Mouse (Mus musculus): ENCODE measurements at regions not wholly inside any gene's neighbourhood (a gene's known extent, or its start where the extent isn't known, plus 50 kb on each side); places are given as distances from the start of the nearest gene placed in this dataset.

GRCm38 (mm10) chr12:110214833-110215232 is 64.0 kb upstream of the Dio3 start:
- no peak for ATAC-seq (replicated peaks; ENCODE audit: insufficient number of reproducible peaks, low FRiP score, low TSS enrichment)
- Histone ChIP-seq H3K36me3 (ENCODE audit: control insufficient read depth, insufficient read depth, low read length) (no peaks in the 10 kb centered on the region), H3K27ac (ENCODE audit: low read depth, low read length) (no peak overlapping the region), H3K4me2 (no peak overlapping the region), H3K27me3 (ENCODE audit: control insufficient read depth, insufficient read depth, low read length) (no peaks in the 10 kb centered on the region), H3K4me3 (ENCODE audit: low read depth, low read length) (no peak overlapping the region), H3K4me1 (ENCODE audit: control insufficient read depth, insufficient read depth, low read length) (no peaks in the 10 kb centered on the region), H3K9me3 (replicated peaks; ENCODE audit: control insufficient read depth, low read length) (no peaks in the 10 kb centered on the region), H3K9ac (ENCODE audit: low read depth, low read length) (no peak overlapping the region)
- 40% methylated on average over 8 of the region's 8 CpGs for WGBS (ENCODE audit: insufficient replicate concordance)

- H3K4me2 ChIP-seq = no peak overlapping the region
- WGBS (ENCODE audit: insufficient replicate concordance) = 65% methylated on average over 6 of the region's 6 CpGs
Observed at GRCm38 (mm10) chr12:110215311-110215710, 63.6 kb upstream of the Dio3 start.

GRCm38 (mm10) chr12:110219750-110220149 is 59.1 kb upstream of the Dio3 start:
- no peak for ATAC-seq (replicated peaks; ENCODE audit: insufficient number of reproducible peaks, low FRiP score, low TSS enrichment)
- peaks cover 6% of the 10 kb centered on the region; the same call in 1 of the 2 replicates for H3K27me3 ChIP-seq (ENCODE audit: control insufficient read depth, insufficient read depth, low read length)
- H3K4me3 ChIP-seq (ENCODE audit: low read depth, low read length) = no peak overlapping the region
- H3K27ac ChIP-seq (ENCODE audit: low read depth, low read length) = no peak overlapping the region
- 78% methylated on average over 8 of the region's 8 CpGs for WGBS (ENCODE audit: insufficient replicate concordance)
- no peaks in the 10 kb centered on the region for H3K9me3 ChIP-seq (replicated peaks; ENCODE audit: control insufficient read depth, low read length)
- no peak overlapping the region for H3K4me2 ChIP-seq
- H3K36me3 ChIP-seq (ENCODE audit: control insufficient read depth, insufficient read depth, low read length) = no peaks in the 10 kb centered on the region
- no peak overlapping the region for H3K9ac ChIP-seq (ENCODE audit: low read depth, low read length)
- no peaks in the 10 kb centered on the region for H3K4me1 ChIP-seq (ENCODE audit: control insufficient read depth, insufficient read depth, low read length)

More at GRCm38 (mm10) chr12:110215311-110215710, 63.6 kb upstream of the Dio3 start:
- no peaks in the 10 kb centered on the region for H3K9me3 ChIP-seq (replicated peaks; ENCODE audit: control insufficient read depth, low read length)
- no peak overlapping the region for H3K27ac ChIP-seq (ENCODE audit: low read depth, low read length)
- ATAC-seq (replicated peaks; ENCODE audit: insufficient number of reproducible peaks, low FRiP score, low TSS enrichment) = 0 out of 2 replicates have a peak, but pooled peaks have one; percentile 31
- H3K27me3 ChIP-seq (ENCODE audit: control insufficient read depth, insufficient read depth, low read length) = no peaks in the 10 kb centered on the region
- no peaks in the 10 kb centered on the region for H3K36me3 ChIP-seq (ENCODE audit: control insufficient read depth, insufficient read depth, low read length)
- H3K4me1 ChIP-seq (ENCODE audit: control insufficient read depth, insufficient read depth, low read length) = no peaks in the 10 kb centered on the region
- no peak overlapping the region for H3K4me3 ChIP-seq (ENCODE audit: low read depth, low read length)
- no peak overlapping the region for H3K9ac ChIP-seq (ENCODE audit: low read depth, low read length)

GRCm38 (mm10) chr12:110220516-110220915 is 58.4 kb upstream of the Dio3 start:
- ATAC-seq (replicated peaks; ENCODE audit: insufficient number of reproducible peaks, low FRiP score, low TSS enrichment) = no peak
- peaks cover 6% of the 10 kb centered on the region; the same call in 1 of the 2 replicates for H3K27me3 ChIP-seq (ENCODE audit: control insufficient read depth, insufficient read depth, low read length)
- no peak overlapping the region for H3K4me2 ChIP-seq
- no peak overlapping the region for H3K27ac ChIP-seq (ENCODE audit: low read depth, low read length)
- no peak overlapping the region for H3K9ac ChIP-seq (ENCODE audit: low read depth, low read length)
- no peaks in the 10 kb centered on the region for H3K4me1 ChIP-seq (ENCODE audit: control insufficient read depth, insufficient read depth, low read length)
- no peak overlapping the region for H3K4me3 ChIP-seq (ENCODE audit: low read depth, low read length)
- no peaks in the 10 kb centered on the region for H3K9me3 ChIP-seq (replicated peaks; ENCODE audit: control insufficient read depth, low read length)
- H3K36me3 ChIP-seq (ENCODE audit: control insufficient read depth, insufficient read depth, low read length) = no peaks in the 10 kb centered on the region
- WGBS (ENCODE audit: insufficient replicate concordance) = 66% methylated on average over 8 of the region's 8 CpGs

GRCm38 (mm10) chr12:110221184-110221583 is 57.7 kb upstream of the Dio3 start:
- no peak overlapping the region for H3K4me2 ChIP-seq
- no peak for ATAC-seq (replicated peaks; ENCODE audit: insufficient number of reproducible peaks, low FRiP score, low TSS enrichment)
- H3K9me3 ChIP-seq (replicated peaks; ENCODE audit: control insufficient read depth, low read length) = no peaks in the 10 kb centered on the region
- no peak overlapping the region for H3K4me3 ChIP-seq (ENCODE audit: low read depth, low read length)
- H3K27ac ChIP-seq (ENCODE audit: low read depth, low read length) = no peak overlapping the region
- H3K27me3 ChIP-seq (ENCODE audit: control insufficient read depth, insufficient read depth, low read length) = peaks cover 6% of the 10 kb centered on the region; the same call in 1 of the 2 replicates
- no peak overlapping the region for H3K9ac ChIP-seq (ENCODE audit: low read depth, low read length)
- no peaks in the 10 kb centered on the region for H3K4me1 ChIP-seq (ENCODE audit: control insufficient read depth, insufficient read depth, low read length)
- WGBS (ENCODE audit: insufficient replicate concordance) = 32% methylated on average over 4 of the region's 4 CpGs
- H3K36me3 ChIP-seq (ENCODE audit: control insufficient read depth, insufficient read depth, low read length) = no peaks in the 10 kb centered on the region

GRCm38 (mm10) chr12:110221679-110222078 is 57.2 kb upstream of the Dio3 start:
- H3K27me3 ChIP-seq (ENCODE audit: control insufficient read depth, insufficient read depth, low read length) = peaks cover 6% of the 10 kb centered on the region; the same call in 1 of the 2 replicates
- 49% methylated on average over 3 of the region's 3 CpGs for WGBS (ENCODE audit: insufficient replicate concordance)
- ATAC-seq (replicated peaks; ENCODE audit: insufficient number of reproducible peaks, low FRiP score, low TSS enrichment) = no peak

GRCm38 (mm10) chr12:110224250-110224649 is 54.6 kb upstream of the Dio3 start:
- Histone ChIP-seq H3K4me1 (ENCODE audit: control insufficient read depth, insufficient read depth, low read length) (no peaks in the 10 kb centered on the region), H3K4me2 (no peak overlapping the region), H3K27ac (ENCODE audit: low read depth, low read length) (no peak overlapping the region), H3K4me3 (ENCODE audit: low read depth, low read length) (no peak overlapping the region), H3K9me3 (replicated peaks; ENCODE audit: control insufficient read depth, low read length) (no peaks in the 10 kb centered on the region), H3K36me3 (ENCODE audit: control insufficient read depth, insufficient read depth, low read length) (no peaks in the 10 kb centered on the region), H3K27me3 (ENCODE audit: control insufficient read depth, insufficient read depth, low read length) (peaks cover 13% of the 10 kb centered on the region; the same call in 1 of the 2 replicates), H3K9ac (ENCODE audit: low read depth, low read length) (no peak overlapping the region)
- no peak for ATAC-seq (replicated peaks; ENCODE audit: insufficient number of reproducible peaks, low FRiP score, low TSS enrichment)
- 71% methylated on average over 7 of the region's 7 CpGs for WGBS (ENCODE audit: insufficient replicate concordance)

More at GRCm38 (mm10) chr12:110221679-110222078, 57.2 kb upstream of the Dio3 start:
- Histone ChIP-seq H3K4me2 (no peak overlapping the region), H3K36me3 (ENCODE audit: control insufficient read depth, insufficient read depth, low read length) (no peaks in the 10 kb centered on the region), H3K4me3 (ENCODE audit: low read depth, low read length) (no peak overlapping the region), H3K9me3 (replicated peaks; ENCODE audit: control insufficient read depth, low read length) (no peaks in the 10 kb centered on the region), H3K27ac (ENCODE audit: low read depth, low read length) (no peak overlapping the region), H3K4me1 (ENCODE audit: control insufficient read depth, insufficient read depth, low read length) (no peaks in the 10 kb centered on the region), H3K9ac (ENCODE audit: low read depth, low read length) (no peak overlapping the region)

- Histone ChIP-seq H3K36me3 (ENCODE audit: control insufficient read depth, insufficient read depth, low read length) (no peaks in the 10 kb centered on the region), H3K4me1 (ENCODE audit: control insufficient read depth, insufficient read depth, low read length) (no peaks in the 10 kb centered on the region), H3K27me3 (ENCODE audit: control insufficient read depth, insufficient read depth, low read length) (peaks cover 13% of the 10 kb centered on the region; the same call in 1 of the 2 replicates), H3K27ac (ENCODE audit: low read depth, low read length) (no peak overlapping the region), H3K4me2 (no peak overlapping the region), H3K9ac (ENCODE audit: low read depth, low read length) (no peak overlapping the region), H3K4me3 (ENCODE audit: low read depth, low read length) (no peak overlapping the region), H3K9me3 (replicated peaks; ENCODE audit: control insufficient read depth, low read length) (no peaks in the 10 kb centered on the region)
- ATAC-seq (replicated peaks; ENCODE audit: insufficient number of reproducible peaks, low FRiP score, low TSS enrichment) = no peak
- WGBS (ENCODE audit: insufficient replicate concordance) = 78% methylated on average over 12 of the region's 12 CpGs
Observed at GRCm38 (mm10) chr12:110228011-110228411, 50.9 kb upstream of the Dio3 start.
